Mouse (Mus musculus): ENCODE data around the gene Bloc1s6. TPM values are rescaled to one million over a fixed set of nuclear protein-coding genes. Genes with fewer than 3 reads are reported as not detected.

Bloc1s6 gene
- total RNA-seq, 2 experiments from 2014 or later = 14.5 to 20.6 TPM

- peak; percentile 31 for DNase-seq
- H3K27ac ChIP-seq = peak overlapping the region; percentile 41
- intact Hi-C loops (cut with DNase I) = no loop called here
- H3K4me3 ChIP-seq = no peak overlapping the region
- no peak for TF ChIP-seq CTCF (IDR thresholded peaks at IDR 0.05)
Observed at GRCm38 (mm10) chr2:122771002-122771401, 32.7 kb downstream of the Bloc1s6 start.

- no peak overlapping the region for H3K27ac ChIP-seq
- no peak for DNase-seq
- intact Hi-C loops (cut with DNase I) = no loop called here
- no peak overlapping the region for H3K4me3 ChIP-seq
- no peak for TF ChIP-seq CTCF (IDR thresholded peaks at IDR 0.05)
Observed at GRCm38 (mm10) chr2:122772899-122773298, 34.6 kb downstream of the Bloc1s6 start.

- no peak for TF ChIP-seq CTCF (IDR thresholded peaks at IDR 0.05)
- intact Hi-C loops (cut with DNase I) = no loop called here
Observed at GRCm38 (mm10) chr2:122775491-122775890, 37.2 kb downstream of the Bloc1s6 start.

GRCm38 (mm10) chr2:122776823-122777222 is 38.5 kb downstream of the Bloc1s6 start:
- Histone ChIP-seq H3K27ac (no peak overlapping the region), H3K4me3 (no peak overlapping the region)
- DNase-seq = no peak
- intact Hi-C loops (cut with DNase I) = no loop called here
- no peak for TF ChIP-seq CTCF (IDR thresholded peaks at IDR 0.05)

More at GRCm38 (mm10) chr2:122775491-122775890, 37.2 kb downstream of the Bloc1s6 start:
- H3K4me3 ChIP-seq = no peak overlapping the region
- DNase-seq = no peak
- no peak overlapping the region for H3K27ac ChIP-seq

- H3K27ac ChIP-seq = peak overlapping the region; percentile 43
Observed at GRCm38 (mm10) chr2:122779967-122780366, 41.7 kb downstream of the Bloc1s6 start.

GRCm38 (mm10) chr2:122780447-122780846 is 42.1 kb downstream of the Bloc1s6 start:
- intact Hi-C loops (cut with DNase I) = no loop called here
- H3K27ac ChIP-seq = peak overlapping the region; percentile 43
- H3K4me3 ChIP-seq = no peak overlapping the region
- no peak for TF ChIP-seq CTCF (IDR thresholded peaks at IDR 0.05)
- no peak for DNase-seq

More at GRCm38 (mm10) chr2:122779967-122780366, 41.7 kb downstream of the Bloc1s6 start:
- DNase-seq = no peak
- no peak overlapping the region for H3K4me3 ChIP-seq
- no peak for TF ChIP-seq CTCF (IDR thresholded peaks at IDR 0.05)
- intact Hi-C loops (cut with DNase I) = no loop called here

GRCm38 (mm10) chr2:122781590-122782356 is 43.5 kb downstream of the Bloc1s6 start:
- DNase-seq = no peak
- TF ChIP-seq CTCF (IDR thresholded peaks at IDR 0.05) = no peak
- intact Hi-C loops (cut with DNase I) = no loop called here

GRCm38 (mm10) chr2:122783730-122784129 is 45.4 kb downstream of the Bloc1s6 start:
- no peak overlapping the region for H3K27ac ChIP-seq
- no peak overlapping the region for H3K4me3 ChIP-seq
- intact Hi-C loops (cut with DNase I) = no loop called here
- no peak for DNase-seq
- no peak for TF ChIP-seq CTCF (IDR thresholded peaks at IDR 0.05)

More at GRCm38 (mm10) chr2:122781590-122782356, 43.5 kb downstream of the Bloc1s6 start:
- H3K4me3 ChIP-seq = no peak overlapping the region
- H3K27ac ChIP-seq = peak overlapping the region; percentile 4; the same call in 1 of the 2 replicates

- Histone ChIP-seq H3K27ac (no peak overlapping the region), H3K4me3 (no peak overlapping the region)
- intact Hi-C loops (cut with DNase I) = no loop called here
- no peak for DNase-seq
- TF ChIP-seq CTCF (IDR thresholded peaks at IDR 0.05) = no peak
Observed at GRCm38 (mm10) chr2:122784701-122785100, 46.4 kb downstream of the Bloc1s6 start.

- intact Hi-C loops (cut with DNase I) = no loop called here
- Histone ChIP-seq H3K27ac (no peak overlapping the region), H3K4me3 (no peak overlapping the region)
- no peak for TF ChIP-seq CTCF (IDR thresholded peaks at IDR 0.05)
- no peak for DNase-seq
Observed at GRCm38 (mm10) chr2:122786167-122786566, 47.9 kb downstream of the Bloc1s6 start.

GRCm38 (mm10) chr2:122789311-122789710 is 51.0 kb downstream of the Bloc1s6 start:
- Histone ChIP-seq H3K4me3 (no peak overlapping the region), H3K27ac (no peak overlapping the region)
- no peak for TF ChIP-seq CTCF (IDR thresholded peaks at IDR 0.05)
- intact Hi-C loops (cut with DNase I) = no loop called here
- DNase-seq = no peak

- no peak overlapping the region for H3K27ac ChIP-seq
- H3K4me3 ChIP-seq = no peak overlapping the region
- intact Hi-C loops (cut with DNase I) = no loop called here
- TF ChIP-seq CTCF (IDR thresholded peaks at IDR 0.05) = no peak
- DNase-seq = no peak
Observed at GRCm38 (mm10) chr2:122789730-122790129, 51.4 kb downstream of the Bloc1s6 start.

Other genes starting within 250 kb of the Bloc1s6 start
- gene Gatm, start 127.2 kb upstream of the Bloc1s6 start, total RNA-seq (2021) = 1 to 10 TPM; 3.9 to 4.5 TPM
- under 1 TPM in 1 of 2 experiments, not detected in 1; 0.54 TPM for gene AA467197, start 101.5 kb upstream of the Bloc1s6 start, total RNA-seq (2021)
- gene Slc30a4, start 35.8 kb upstream of the Bloc1s6 start, total RNA-seq (2021) = 10 to 100 TPM; 14.4 to 14.8 TPM
- 10 to 100 TPM; 30.5 to 30.9 TPM for gene Sqor, start 26.7 kb downstream of the Bloc1s6 start, total RNA-seq (2021)

Measured in gastrocnemius, adult 2 months (tissue).